Mouse (Mus musculus) layer of hippocampus, postnatal 25 days (tissue): Measurements from ENCODE around the gene Sppl2c. TPM values are rescaled to one million over a fixed set of nuclear protein-coding genes. Genes with fewer than 3 reads are reported as not detected.

Experiments used
- DNase-seq, 2 experiments: peaks; one replicate each; pipeline ENCODE4 v3.0.0; 2022; ENCODE audit warnings: mixed read lengths in 2 of 2, low spot score in 1 of 2; ENCODE audit errors: extremely low spot score in 1 of 2
- total RNA-seq, 2 experiments: library from RNA; stranded (reverse); gene quantifications; 2 replicates each; pipeline ENCODE4 v1.2.3; 2021

Sppl2c gene
- total RNA-seq, 2 experiments from 2014 or later, result not detected

DNA sequence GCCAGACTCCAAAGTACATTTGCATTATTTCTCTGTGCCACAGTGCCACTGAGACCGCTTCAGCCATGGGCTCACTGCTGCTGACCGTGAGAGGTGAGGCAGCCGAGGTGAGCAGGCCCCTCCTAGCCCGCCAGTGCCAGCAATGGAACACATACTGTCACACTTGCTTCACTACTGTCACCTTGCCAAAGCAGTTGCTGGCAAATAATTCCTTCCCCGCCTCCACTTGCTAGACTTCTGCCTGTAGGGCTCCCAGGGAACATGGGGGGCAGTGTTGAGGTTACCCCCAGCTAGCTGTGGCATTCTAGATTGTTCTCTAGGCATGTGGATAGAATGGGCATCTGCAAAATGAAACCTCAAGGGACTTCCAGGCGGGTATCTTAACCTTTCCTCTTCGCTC is 51.1 kb downstream of the Sppl2c start:
- DNase-seq, result peak; percentile 39 to 48

DNA sequence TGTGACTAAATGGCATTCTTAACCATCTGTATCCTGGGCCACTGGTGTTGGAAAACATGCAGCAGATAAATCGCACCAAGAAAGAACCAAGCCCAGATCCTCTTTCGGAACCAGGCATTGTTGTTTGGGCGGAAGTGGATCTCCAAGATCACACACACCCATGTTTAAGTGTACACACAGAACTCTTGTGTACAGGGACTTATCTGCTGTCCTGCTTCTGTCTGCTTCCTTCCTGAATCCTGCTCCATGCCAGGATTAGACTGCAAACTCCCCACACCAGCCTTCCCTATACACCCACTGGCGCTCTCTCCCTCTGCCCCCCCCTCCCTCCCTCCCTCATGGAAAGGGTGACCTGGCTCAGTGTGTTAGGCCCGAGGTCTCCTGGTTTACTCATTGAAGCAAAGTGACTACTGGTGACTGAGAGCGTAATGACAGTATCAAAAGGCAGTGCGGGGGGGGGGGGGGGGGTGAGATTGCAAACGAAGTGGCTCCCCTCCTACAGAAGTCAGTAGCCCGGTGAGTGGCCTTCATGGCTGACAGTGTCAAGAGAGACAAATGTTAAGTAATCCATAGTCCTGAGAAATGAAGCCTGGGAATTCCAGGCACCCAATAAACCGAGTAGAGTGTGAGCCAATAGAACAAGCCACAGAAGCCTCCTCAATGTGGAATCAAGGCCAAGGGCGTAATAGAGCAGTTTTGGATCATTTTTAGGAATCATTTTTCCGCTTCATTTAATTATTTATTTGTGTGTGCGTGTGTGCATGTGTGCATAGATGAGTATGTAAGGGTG is 52.0 kb downstream of the Sppl2c start:
- no peak for DNase-seq

Other genes starting within 250 kb of the Sppl2c start
- gene Nsf, start 232.3 kb upstream of the Sppl2c start, total RNA-seq, result 1,000 to 10,000 TPM; 1,164 to 1,245 TPM
- 10 to 100 TPM; 43.6 to 44.4 TPM for gene Arf2, start 219.6 kb upstream of the Sppl2c start, total RNA-seq
- gene Crhr1, start 53.5 kb upstream of the Sppl2c start, total RNA-seq, result 1 to 10 TPM; 6.4 to 6.8 TPM
- 100 to 1,000 TPM; 275 to 302 TPM for gene Mapt, start 45.1 kb downstream of the Sppl2c start, total RNA-seq